Mouse (Mus musculus) liver, postnatal 0 days (tissue): ENCODE measurements around the gene Apof.
A peak's percentile ranks its signal among the peaks of the same experiment; 100 is the strongest.

Source experiments
- CTCF ChIP-seq: sonication (generic); IDR thresholded peaks from 2 replicates; pipeline ENCODE4 v1.5.1; 2016; ENCODE audit warnings: antibody characterized with exemption, low read depth
- EP300 ChIP-seq: IDR thresholded peaks from 2 replicates; pipeline ENCODE4 v1.6.1; 2016; ENCODE audit warnings: antibody characterized with exemption, low read depth, mild to moderate bottlenecking

GRCm38 (mm10) chr10:128303126-128304021 lies 34.9 kb downstream of the Apof start, which contains the start of gene Pan2:
- TF ChIP-seq EP300 = peak; percentile 91
- no peak for TF ChIP-seq CTCF
